Mouse (Mus musculus): ENCODE data around the gene Stil. TPM values are rescaled to one million over a fixed set of nuclear protein-coding genes. Genes with fewer than 3 reads are reported as not detected.

Stil gene
- polyA plus RNA-seq, 1 experiment = 0.28 TPM

- WGBS = 58% methylated on average over 4 of the region's 4 CpGs
- DNase-seq = no peak
- TF ChIP-seq POLR2A (IDR thresholded peaks at IDR 0.05; ENCODE audit: borderline replicate concordance, extremely low read depth, low read depth, low read length) = no peak
- TF ChIP-seq CTCF (IDR thresholded peaks at IDR 0.05; ENCODE audit: insufficient read depth, low read length) = no peak
Observed at GRCm38 (mm10) chr4:115086257-115086656, 86.3 kb downstream of the Stil start.

DNA sequence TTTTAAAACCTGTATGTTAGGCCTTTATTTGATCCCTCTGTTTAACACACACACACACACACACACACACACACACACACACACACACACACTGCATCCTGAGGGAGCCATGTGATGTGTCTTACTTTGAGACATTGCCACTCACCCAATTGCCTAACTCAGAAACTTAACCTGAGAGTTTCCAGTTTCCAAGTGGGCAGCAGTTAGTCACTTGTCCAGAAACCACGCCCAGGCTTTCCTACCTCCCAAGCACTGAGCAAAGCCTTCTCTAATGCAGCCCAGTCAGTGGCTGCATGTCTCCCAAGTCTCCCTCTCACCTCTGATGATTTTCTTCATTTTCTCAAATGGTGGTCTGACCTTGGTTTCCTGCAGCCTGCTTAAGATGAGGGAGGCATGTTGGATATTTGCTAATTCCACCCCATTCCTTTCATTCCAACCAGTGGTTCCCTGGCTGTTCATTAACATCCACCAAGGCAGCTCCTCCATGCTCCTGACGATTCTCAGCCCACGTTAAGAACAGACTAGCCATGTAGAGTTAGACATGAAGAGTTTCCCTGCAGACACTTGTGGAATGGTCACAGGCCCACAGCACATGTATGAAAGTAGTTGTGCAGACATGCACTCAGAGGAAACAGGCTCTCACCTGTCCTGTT, 86.9 kb downstream of the Stil start:
- WGBS = 45% methylated on average over 3 of the region's 3 CpGs
- 0 out of 2 replicates have a peak, but pooled peaks cover 2% of the 10 kb centered on the region for H3K4me1 ChIP-seq (ENCODE audit: control insufficient read depth, insufficient read depth, low read length)
- no peak for DNase-seq
- no peak overlapping the region for H3K4me3 ChIP-seq (replicated peaks; ENCODE audit: extremely low read depth, low read depth, low read length)
- TF ChIP-seq POLR2A (IDR thresholded peaks at IDR 0.05; ENCODE audit: borderline replicate concordance, extremely low read depth, low read depth, low read length) = no peak
- TF ChIP-seq CTCF (IDR thresholded peaks at IDR 0.05; ENCODE audit: insufficient read depth, low read length) = no peak

More at GRCm38 (mm10) chr4:115086257-115086656, 86.3 kb downstream of the Stil start:
- Histone ChIP-seq H3K4me3 (replicated peaks; ENCODE audit: extremely low read depth, low read depth, low read length) (no peak overlapping the region), H3K4me1 (ENCODE audit: control insufficient read depth, insufficient read depth, low read length) (0 out of 2 replicates have a peak, but pooled peaks cover 2% of the 10 kb centered on the region)

DNA sequence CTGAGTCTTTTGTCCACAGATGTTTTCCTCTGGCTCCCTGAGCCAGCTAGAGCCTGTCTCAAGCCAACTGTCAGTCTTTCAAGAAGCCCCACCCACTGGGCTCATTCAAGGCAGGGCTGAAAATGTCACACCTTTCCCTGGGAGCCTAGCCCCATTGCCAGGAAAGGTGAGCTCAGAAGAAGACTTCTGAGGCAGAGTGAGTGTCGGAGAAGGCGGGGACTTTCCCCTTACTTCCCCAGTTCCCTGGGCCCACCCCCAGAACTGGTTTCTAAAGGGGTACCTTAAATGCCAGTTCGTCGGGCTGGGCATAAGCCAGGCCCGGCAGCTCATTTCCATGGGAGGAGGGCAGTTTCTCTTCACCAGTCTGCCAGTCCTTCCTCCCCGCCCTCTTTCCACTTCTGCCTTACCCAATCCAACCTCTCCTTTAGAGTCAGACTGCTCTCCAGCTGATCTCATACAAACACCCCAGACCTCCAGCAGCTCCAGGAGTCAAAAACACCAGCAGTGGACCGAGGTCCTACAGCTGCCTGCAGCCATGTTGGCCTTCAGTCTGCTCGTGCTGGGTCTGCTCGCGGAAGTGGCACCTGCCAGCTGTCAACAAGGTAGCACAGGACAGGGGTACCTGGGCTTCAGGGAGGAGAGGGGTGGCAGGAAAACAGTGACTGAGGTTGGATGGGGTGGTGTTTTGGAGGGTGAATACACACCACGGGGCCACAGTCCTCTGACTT, 88.8 kb downstream of the Stil start, which contains the start of gene Pdzk1ip1:
Gene Pdzk1ip1, plus strand, starts transcription at position 98 of the 728 bp plus-strand sequence.
- 0 out of 2 replicates have a peak, but pooled peaks cover 2% of the 10 kb centered on the region for H3K4me1 ChIP-seq (ENCODE audit: control insufficient read depth, insufficient read depth, low read length)
- TF ChIP-seq POLR2A (IDR thresholded peaks at IDR 0.05; ENCODE audit: borderline replicate concordance, extremely low read depth, low read depth, low read length) (peak; percentile 61; the same call in 1 of the 2 replicates), CTCF (IDR thresholded peaks at IDR 0.05; ENCODE audit: insufficient read depth, low read length) (no peak)
- DNase-seq = peak; percentile 64
- 26% methylated on average over 11 of the region's 11 CpGs for WGBS
- peak within 1 kb of the TSS; percentile 55 for H3K4me3 ChIP-seq (replicated peaks; ENCODE audit: extremely low read depth, low read depth, low read length)

- no peak for DNase-seq
- no peak for TF ChIP-seq CTCF (IDR thresholded peaks at IDR 0.05; ENCODE audit: insufficient read depth, low read length)
Observed at GRCm38 (mm10) chr4:115090592-115090991, 90.6 kb downstream of the Stil start.

GRCm38 (mm10) chr4:115091806-115092205, 91.8 kb downstream of the Stil start:
- no peak for TF ChIP-seq POLR2A (IDR thresholded peaks at IDR 0.05; ENCODE audit: borderline replicate concordance, extremely low read depth, low read depth, low read length)
- TF ChIP-seq CTCF (IDR thresholded peaks at IDR 0.05; ENCODE audit: insufficient read depth, low read length) = no peak
- Histone ChIP-seq H3K4me3 (replicated peaks; ENCODE audit: extremely low read depth, low read depth, low read length) (no peak overlapping the region), H3K4me1 (ENCODE audit: control insufficient read depth, insufficient read depth, low read length) (0 out of 2 replicates have a peak, but pooled peaks cover 8% of the 10 kb centered on the region)
- no peak for DNase-seq
- WGBS = 76% methylated on average over 3 of the region's 3 CpGs

More at GRCm38 (mm10) chr4:115090592-115090991, 90.6 kb downstream of the Stil start:
- H3K4me3 ChIP-seq (replicated peaks; ENCODE audit: extremely low read depth, low read depth, low read length) = no peak overlapping the region
- 72% methylated on average over 2 of the region's 2 CpGs for WGBS
- 0 out of 2 replicates have a peak, but pooled peaks cover 3% of the 10 kb centered on the region for H3K4me1 ChIP-seq (ENCODE audit: control insufficient read depth, insufficient read depth, low read length)

Other genes starting within 250 kb of the Stil start
- gene Gm12830, start 178.4 kb upstream of the Stil start, polyA plus RNA-seq (2012; rRNA removed) = not detected in 2 replicates
- 0.53 and 0.77 TPM in 2 replicates for gene Foxd2, start 91.3 kb upstream of the Stil start, polyA plus RNA-seq (2012; rRNA removed)
- gene Foxe3, start 74.1 kb upstream of the Stil start, polyA plus RNA-seq (2012; rRNA removed) = not detected in 2 replicates
- gene Cmpk1, start 12.9 kb upstream of the Stil start, polyA plus RNA-seq (2012; rRNA removed) = 11.1 and 12.2 TPM in 2 replicates
- 11.1 and 20.9 TPM in 2 replicates for gene Tal1, start 56.3 kb downstream of the Stil start, polyA plus RNA-seq (2012; rRNA removed)
- 126 and 171 TPM in 2 replicates for gene Pdzk1ip1, start 88.5 kb downstream of the Stil start, polyA plus RNA-seq (2012; rRNA removed)
- gene Cyp4x1, start 134.1 kb downstream of the Stil start, polyA plus RNA-seq (2012; rRNA removed) = not detected in 2 replicates
- gene Cyp4a29, start 241.9 kb downstream of the Stil start, polyA plus RNA-seq (2012; rRNA removed) = not detected in 2 replicates